Mouse (Mus musculus) myocyte (in vitro differentiated cells): Measurements from ENCODE around the gene Slc1a2. TPM values are rescaled to one million over a fixed set of nuclear protein-coding genes. Genes with fewer than 3 reads are reported as not detected.

Experiments used
- H3K27me3 ChIP-seq: one replicate; pipeline ENCODE4 v1.6.1; 2011; ENCODE audit not compliant: control insufficient read depth, insufficient read depth, insufficient read length
- H3K36me3 ChIP-seq: one replicate; pipeline ENCODE4 v1.6.1; 2011; ENCODE audit not compliant: control insufficient read depth, insufficient read depth
- H3K4me2 ChIP-seq: one replicate; pipeline ENCODE4 v1.6.1; 2011; ENCODE audit warnings: low read depth, control low read depth
- H3K4me3 ChIP-seq: one replicate; pipeline ENCODE4 v1.5.1; 2011; ENCODE audit warnings: mild to moderate bottlenecking, control low read depth, moderate library complexity
- H3K79me2 ChIP-seq: one replicate; pipeline ENCODE4 v1.6.1; 2011; ENCODE audit not compliant: control insufficient read depth, insufficient read depth
- H3ac ChIP-seq: one replicate; pipeline ENCODE4 v1.6.1; 2011; ENCODE audit not compliant: control insufficient read depth, insufficient read length
- CEBPB ChIP-seq: IDR thresholded peaks from 2 replicates; pipeline ENCODE4 v1.6.1; 2011; ENCODE audit warnings: mild to moderate bottlenecking, moderate library complexity; ENCODE audit not compliant: poor library complexity, insufficient read depth, severe bottlenecking
- E2F4 ChIP-seq: IDR thresholded peaks from one replicate; pipeline ENCODE4 v1.6.1; 2011; ENCODE audit warnings: mild to moderate bottlenecking, control low read depth, moderate library complexity; ENCODE audit not compliant: insufficient read depth
- MAX ChIP-seq: IDR thresholded peaks from one replicate; pipeline ENCODE4 v1.6.1; 2011; ENCODE audit warnings: low read depth, mild to moderate bottlenecking, control low read depth
- MYOD1 ChIP-seq, 3 experiments: IDR thresholded peaks; one replicate each; pipeline ENCODE4 v1.6.1; 2011; ENCODE audit warnings: control low read depth in 2 of 3, low read depth in 2 of 3, mild to moderate bottlenecking in 2 of 3, moderate library complexity in 1 of 3; ENCODE audit not compliant: insufficient read length in 2 of 3, control insufficient read depth in 1 of 3
- MYOG ChIP-seq, 3 experiments: IDR thresholded peaks; one replicate each; pipeline ENCODE4 v1.6.1; 2011; ENCODE audit warnings: control low read depth in 2 of 3, low read depth in 2 of 3, mild to moderate bottlenecking in 2 of 3; ENCODE audit not compliant: insufficient read length in 2 of 3, control insufficient read depth in 1 of 3, insufficient read depth in 1 of 3
- POLR2A ChIP-seq: IDR thresholded peaks from one replicate; pipeline ENCODE4 v1.6.1; 2011; ENCODE audit warnings: low read depth, mild to moderate bottlenecking, control low read depth, moderate library complexity; ENCODE audit not compliant: insufficient read length
- POLR2AphosphoS2 ChIP-seq: IDR thresholded peaks from one replicate; pipeline ENCODE4 v1.6.1; 2011; ENCODE audit warnings: low read depth, control low read depth; ENCODE audit not compliant: insufficient read length
- REST ChIP-seq: IDR thresholded peaks from one replicate; pipeline ENCODE4 v1.6.1; 2011; ENCODE audit warnings: mild to moderate bottlenecking, control low read depth, moderate library complexity; ENCODE audit not compliant: insufficient read depth, insufficient read length
- SRF ChIP-seq: IDR thresholded peaks from one replicate; pipeline ENCODE4 v1.6.1; 2011; ENCODE audit warnings: low read depth; ENCODE audit not compliant: control insufficient read depth, insufficient read length
- TCF12 ChIP-seq: IDR thresholded peaks from one replicate; pipeline ENCODE4 v1.6.1; 2011; ENCODE audit warnings: mild to moderate bottlenecking, control low read depth; ENCODE audit not compliant: poor library complexity, insufficient read depth, severe bottlenecking
- TCF3 ChIP-seq: IDR thresholded peaks from one replicate; pipeline ENCODE4 v1.6.1; 2011; ENCODE audit warnings: low read depth, control low read depth; ENCODE audit not compliant: insufficient read length
- USF1 ChIP-seq: IDR thresholded peaks from one replicate; pipeline ENCODE4 v1.6.1; 2011; ENCODE audit warnings: low read depth, mild to moderate bottlenecking, control low read depth, moderate library complexity
- polyA plus RNA-seq: library from polyadenylated mRNA; unstranded; fragments of >200 nt; fragmentation: generic; extraction: Trizol; gene quantifications from one replicate; pipeline ENCODE4 v1.2.1, GENCODE M21; 2012; ENCODE audit warnings: missing spikeins

Slc1a2 gene
- polyA plus RNA-seq, 1 experiment, result 0.02 TPM

GRCm38 (mm10) chr2:102768267-102768666, 109.8 kb downstream of the Slc1a2 start:
- Histone ChIP-seq H3K4me2 (no peak overlapping the region), H3K4me3 (no peak overlapping the region), H3ac (no peak overlapping the region), H3K36me3 (no peaks in the 10 kb centered on the region), H3K79me2 (no peaks in the 10 kb centered on the region), H3K27me3 (no peaks in the 10 kb centered on the region)
- no peak for TF ChIP-seq MYOG (IDR thresholded peaks at IDR 0.05; ENCODE audit: control insufficient read depth in 1 of 3, insufficient read depth in 1 of 3, insufficient read length in 2 of 3, low read depth in 2 of 3)
- TF ChIP-seq TCF3, result no peak
- no peak for TF ChIP-seq POLR2A
- TF ChIP-seq CEBPB, result no peak
- TF ChIP-seq MYOD1 (IDR thresholded peaks at IDR 0.05; ENCODE audit: control insufficient read depth in 1 of 3, insufficient read length in 2 of 3, low read depth in 2 of 3), result no peak
- TF ChIP-seq MAX, result no peak
- TF ChIP-seq TCF12, result no peak
- TF ChIP-seq E2F4, result no peak
- no peak for TF ChIP-seq SRF
- no peak for TF ChIP-seq REST
- no peak for TF ChIP-seq POLR2AphosphoS2
- no peak for TF ChIP-seq USF1

- Histone ChIP-seq H3K4me2 (no peak overlapping the region), H3ac (no peak overlapping the region), H3K27me3 (no peaks in the 10 kb centered on the region), H3K4me3 (no peak overlapping the region), H3K36me3 (no peaks in the 10 kb centered on the region), H3K79me2 (no peaks in the 10 kb centered on the region)
- no peak for TF ChIP-seq MYOD1 (IDR thresholded peaks at IDR 0.05; ENCODE audit: control insufficient read depth in 1 of 3, insufficient read length in 2 of 3, low read depth in 2 of 3)
- TF ChIP-seq TCF12, result no peak
- no peak for TF ChIP-seq USF1
- TF ChIP-seq MAX, result no peak
- TF ChIP-seq REST, result no peak
- TF ChIP-seq E2F4, result no peak
- no peak for TF ChIP-seq POLR2A
- TF ChIP-seq TCF3, result no peak
- TF ChIP-seq POLR2AphosphoS2, result no peak
- TF ChIP-seq MYOG (IDR thresholded peaks at IDR 0.05; ENCODE audit: control insufficient read depth in 1 of 3, insufficient read depth in 1 of 3, insufficient read length in 2 of 3, low read depth in 2 of 3), result no peak
- TF ChIP-seq SRF, result no peak
- no peak for TF ChIP-seq CEBPB
Measured at GRCm38 (mm10) chr2:102771304-102771703, 112.8 kb downstream of the Slc1a2 start.

- Histone ChIP-seq H3K79me2 (no peaks in the 10 kb centered on the region), H3K36me3 (no peaks in the 10 kb centered on the region), H3ac (no peak overlapping the region), H3K27me3 (no peaks in the 10 kb centered on the region), H3K4me3 (no peak overlapping the region), H3K4me2 (no peak overlapping the region)
- TF ChIP-seq TCF12, result no peak
- TF ChIP-seq REST, result no peak
- TF ChIP-seq CEBPB, result no peak
- TF ChIP-seq TCF3, result no peak
- no peak for TF ChIP-seq MAX
- TF ChIP-seq MYOD1 (IDR thresholded peaks at IDR 0.05; ENCODE audit: control insufficient read depth in 1 of 3, insufficient read length in 2 of 3, low read depth in 2 of 3), result no peak
- TF ChIP-seq SRF, result no peak
- no peak for TF ChIP-seq POLR2AphosphoS2
- TF ChIP-seq POLR2A, result no peak
- TF ChIP-seq MYOG (IDR thresholded peaks at IDR 0.05; ENCODE audit: control insufficient read depth in 1 of 3, insufficient read depth in 1 of 3, insufficient read length in 2 of 3, low read depth in 2 of 3), result no peak
- no peak for TF ChIP-seq USF1
- no peak for TF ChIP-seq E2F4
Measured at GRCm38 (mm10) chr2:102772276-102772675, 113.8 kb downstream of the Slc1a2 start.

- no peaks in the 10 kb centered on the region for H3K27me3 ChIP-seq
- H3ac ChIP-seq, result no peak overlapping the region
- H3K36me3 ChIP-seq, result no peaks in the 10 kb centered on the region
- no peaks in the 10 kb centered on the region for H3K79me2 ChIP-seq
- TF ChIP-seq E2F4, result no peak
- TF ChIP-seq TCF12, result no peak
- no peak for TF ChIP-seq POLR2A
- H3K4me3 ChIP-seq, result no peak overlapping the region
- peak overlapping the region; percentile 42 for H3K4me2 ChIP-seq
Measured at GRCm38 (mm10) chr2:102774700-102775099, 116.2 kb downstream of the Slc1a2 start.

GRCm38 (mm10) chr2:102775561-102775960, 117.1 kb downstream of the Slc1a2 start:
- H3K36me3 ChIP-seq, result no peaks in the 10 kb centered on the region
- TF ChIP-seq MYOD1 (IDR thresholded peaks at IDR 0.05; ENCODE audit: control insufficient read depth in 1 of 3, insufficient read length in 2 of 3, low read depth in 2 of 3) (no peak), TCF3 (no peak), REST (no peak), E2F4 (no peak), SRF (no peak), MAX (no peak), POLR2AphosphoS2 (no peak), USF1 (no peak), MYOG (IDR thresholded peaks at IDR 0.05; ENCODE audit: control insufficient read depth in 1 of 3, insufficient read depth in 1 of 3, insufficient read length in 2 of 3, low read depth in 2 of 3) (no peak)
- no peak overlapping the region for H3K4me2 ChIP-seq
- H3K4me3 ChIP-seq, result no peak overlapping the region
- no peak overlapping the region for H3ac ChIP-seq
- H3K27me3 ChIP-seq, result no peaks in the 10 kb centered on the region
- no peaks in the 10 kb centered on the region for H3K79me2 ChIP-seq
